Mouse (Mus musculus): ENCODE measurements at regions not wholly inside any gene's neighbourhood (a gene's known extent, or its start where the extent isn't known, plus 50 kb on each side); places are given as distances from the start of the nearest gene placed in this dataset.

- no peak for DNase-seq
- WGBS, result 52% methylated on average over 3 of the region's 3 CpGs
Measured at GRCm38 (mm10) chr2:137456436-137456835, 340.0 kb upstream of the Jag1 start.

GRCm38 (mm10) chr2:137446919-137447318, 330.5 kb upstream of the Jag1 start:
- WGBS, result 76% methylated on average over 7 of the region's 7 CpGs
- no peaks in the 10 kb centered on the region for H3K4me1 ChIP-seq (ENCODE audit: control insufficient read depth, insufficient read depth, low read length)
- no peak for TF ChIP-seq POLR2A (IDR thresholded peaks at IDR 0.05; ENCODE audit: borderline replicate concordance, extremely low read depth, low read depth, low read length)
- TF ChIP-seq CTCF (IDR thresholded peaks at IDR 0.05; ENCODE audit: insufficient read depth, low read length), result no peak

More at GRCm38 (mm10) chr2:137456436-137456835, 340.0 kb upstream of the Jag1 start:
- Histone ChIP-seq H3K4me3 (replicated peaks; ENCODE audit: extremely low read depth, low read depth, low read length) (no peak overlapping the region), H3K4me1 (ENCODE audit: control insufficient read depth, insufficient read depth, low read length) (no peaks in the 10 kb centered on the region)
- TF ChIP-seq POLR2A (IDR thresholded peaks at IDR 0.05; ENCODE audit: borderline replicate concordance, extremely low read depth, low read depth, low read length) (no peak), CTCF (IDR thresholded peaks at IDR 0.05; ENCODE audit: insufficient read depth, low read length) (no peak)

GRCm38 (mm10) chr2:137437741-137438140, 321.3 kb upstream of the Jag1 start:
- TF ChIP-seq POLR2A (IDR thresholded peaks at IDR 0.05; ENCODE audit: borderline replicate concordance, extremely low read depth, low read depth, low read length) (no peak), CTCF (IDR thresholded peaks at IDR 0.05; ENCODE audit: insufficient read depth, low read length) (no peak)
- Histone ChIP-seq H3K4me1 (ENCODE audit: control insufficient read depth, insufficient read depth, low read length) (no peaks in the 10 kb centered on the region), H3K4me3 (replicated peaks; ENCODE audit: extremely low read depth, low read depth, low read length) (no peak overlapping the region)
- DNase-seq, result no peak
- 65% methylated on average over 5 of the region's 5 CpGs for WGBS

More at GRCm38 (mm10) chr2:137446919-137447318, 330.5 kb upstream of the Jag1 start:
- H3K4me3 ChIP-seq (replicated peaks; ENCODE audit: extremely low read depth, low read depth, low read length), result no peak overlapping the region
- DNase-seq, result no peak

- 58% methylated on average over 4 of the region's 4 CpGs for WGBS
- TF ChIP-seq POLR2A (IDR thresholded peaks at IDR 0.05; ENCODE audit: borderline replicate concordance, extremely low read depth, low read depth, low read length) (no peak), CTCF (IDR thresholded peaks at IDR 0.05; ENCODE audit: insufficient read depth, low read length) (no peak)
Measured at GRCm38 (mm10) chr2:137436161-137436560, 319.7 kb upstream of the Jag1 start.

GRCm38 (mm10) chr2:137422656-137423055, 306.2 kb upstream of the Jag1 start:
- Histone ChIP-seq H3K4me1 (ENCODE audit: control insufficient read depth, insufficient read depth, low read length) (no peaks in the 10 kb centered on the region; the same call in 1 of the 2 replicates), H3K4me3 (replicated peaks; ENCODE audit: extremely low read depth, low read depth, low read length) (no peak overlapping the region)
- no peak for DNase-seq
- TF ChIP-seq POLR2A (IDR thresholded peaks at IDR 0.05; ENCODE audit: borderline replicate concordance, extremely low read depth, low read depth, low read length) (no peak), CTCF (IDR thresholded peaks at IDR 0.05; ENCODE audit: insufficient read depth, low read length) (no peak)
- 59% methylated on average over 3 of the region's 3 CpGs for WGBS

More at GRCm38 (mm10) chr2:137436161-137436560, 319.7 kb upstream of the Jag1 start:
- no peaks in the 10 kb centered on the region for H3K4me1 ChIP-seq (ENCODE audit: control insufficient read depth, insufficient read depth, low read length)
- no peak overlapping the region for H3K4me3 ChIP-seq (replicated peaks; ENCODE audit: extremely low read depth, low read depth, low read length)
- no peak for DNase-seq

GRCm38 (mm10) chr2:137419678-137420077, 303.2 kb upstream of the Jag1 start:
- 35% methylated on average over 4 of the region's 4 CpGs for WGBS
- Histone ChIP-seq H3K4me3 (replicated peaks; ENCODE audit: extremely low read depth, low read depth, low read length) (no peak overlapping the region), H3K4me1 (ENCODE audit: control insufficient read depth, insufficient read depth, low read length) (no peaks in the 10 kb centered on the region; the same call in 1 of the 2 replicates)
- no peak for DNase-seq
- TF ChIP-seq POLR2A (IDR thresholded peaks at IDR 0.05; ENCODE audit: borderline replicate concordance, extremely low read depth, low read depth, low read length) (no peak), CTCF (IDR thresholded peaks at IDR 0.05; ENCODE audit: insufficient read depth, low read length) (no peak)

- DNase-seq, result no peak
- H3K4me1 ChIP-seq (ENCODE audit: control insufficient read depth, insufficient read depth, low read length), result no peaks in the 10 kb centered on the region; the same call in 1 of the 2 replicates
- no peak overlapping the region for H3K4me3 ChIP-seq (replicated peaks; ENCODE audit: extremely low read depth, low read depth, low read length)
- WGBS, result 85% methylated on average over 6 of the region's 6 CpGs
- TF ChIP-seq CTCF (IDR thresholded peaks at IDR 0.05; ENCODE audit: insufficient read depth, low read length) (no peak), POLR2A (IDR thresholded peaks at IDR 0.05; ENCODE audit: borderline replicate concordance, extremely low read depth, low read depth, low read length) (no peak)
Measured at GRCm38 (mm10) chr2:137417691-137418090, 301.2 kb upstream of the Jag1 start.

GRCm38 (mm10) chr2:137413432-137413831, 297.0 kb upstream of the Jag1 start:
- no peak overlapping the region for H3K4me3 ChIP-seq (replicated peaks; ENCODE audit: extremely low read depth, low read depth, low read length)
- H3K4me1 ChIP-seq (ENCODE audit: control insufficient read depth, insufficient read depth, low read length), result no peaks in the 10 kb centered on the region
- 57% methylated on average over 3 of the region's 3 CpGs for WGBS
- TF ChIP-seq POLR2A (IDR thresholded peaks at IDR 0.05; ENCODE audit: borderline replicate concordance, extremely low read depth, low read depth, low read length) (no peak), CTCF (IDR thresholded peaks at IDR 0.05; ENCODE audit: insufficient read depth, low read length) (no peak)
- no peak for DNase-seq

GRCm38 (mm10) chr2:137409611-137410010, 293.2 kb upstream of the Jag1 start:
- 67% methylated on average over 2 of the region's 2 CpGs for WGBS
- Histone ChIP-seq H3K4me3 (replicated peaks; ENCODE audit: extremely low read depth, low read depth, low read length) (no peak overlapping the region), H3K4me1 (ENCODE audit: control insufficient read depth, insufficient read depth, low read length) (no peaks in the 10 kb centered on the region)
- DNase-seq, result no peak
- no peak for TF ChIP-seq CTCF (IDR thresholded peaks at IDR 0.05; ENCODE audit: insufficient read depth, low read length)
- TF ChIP-seq POLR2A (IDR thresholded peaks at IDR 0.05; ENCODE audit: borderline replicate concordance, extremely low read depth, low read depth, low read length), result no peak

GRCm38 (mm10) chr2:137408294-137408693, 291.9 kb upstream of the Jag1 start:
- Histone ChIP-seq H3K4me3 (replicated peaks; ENCODE audit: extremely low read depth, low read depth, low read length) (no peak overlapping the region), H3K4me1 (ENCODE audit: control insufficient read depth, insufficient read depth, low read length) (no peaks in the 10 kb centered on the region)
- WGBS, result 91% methylated on average over 2 of the region's 2 CpGs
- DNase-seq, result no peak
- no peak for TF ChIP-seq POLR2A (IDR thresholded peaks at IDR 0.05; ENCODE audit: borderline replicate concordance, extremely low read depth, low read depth, low read length)
- no peak for TF ChIP-seq CTCF (IDR thresholded peaks at IDR 0.05; ENCODE audit: insufficient read depth, low read length)

Measured in lung, adult 2 months (tissue).